Mouse (Mus musculus) left cerebral cortex, adult 11 months (tissue): ENCODE measurements at regions not wholly inside any gene's neighbourhood (a gene's known extent, or its start where the extent isn't known, plus 50 kb on each side); places are given as distances from the start of the nearest gene placed in this dataset.

Experiments
- DNase-seq: peaks from one replicate; pipeline ENCODE4 v3.0.0; 2022; ENCODE audit warnings: low spot score

DNA sequence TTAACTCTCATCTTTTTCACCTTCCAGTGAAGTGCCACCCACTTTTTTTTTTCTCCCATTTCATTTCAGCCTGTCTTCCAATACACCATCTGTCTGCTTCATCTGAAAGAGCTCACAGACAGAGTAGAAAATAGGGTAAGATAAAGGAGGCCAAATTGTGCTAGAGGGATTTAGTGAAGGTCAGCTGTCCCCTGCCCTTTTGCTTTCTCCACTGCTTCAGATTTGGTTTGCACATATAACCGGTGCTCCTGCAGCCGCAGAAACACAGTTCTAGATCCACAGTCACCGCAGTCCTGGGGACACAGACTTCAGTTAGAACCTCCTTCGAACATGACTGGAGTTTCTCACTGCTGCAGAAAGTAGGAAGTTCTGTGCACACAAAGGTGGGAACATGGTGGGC lies 126.4 kb upstream of the Cnr1 start:
- DNase-seq: peak; percentile 4

GRCm38 (mm10) chr4:33798654-33799053 lies 125.7 kb upstream of the Cnr1 start:
- no peak for DNase-seq

DNA sequence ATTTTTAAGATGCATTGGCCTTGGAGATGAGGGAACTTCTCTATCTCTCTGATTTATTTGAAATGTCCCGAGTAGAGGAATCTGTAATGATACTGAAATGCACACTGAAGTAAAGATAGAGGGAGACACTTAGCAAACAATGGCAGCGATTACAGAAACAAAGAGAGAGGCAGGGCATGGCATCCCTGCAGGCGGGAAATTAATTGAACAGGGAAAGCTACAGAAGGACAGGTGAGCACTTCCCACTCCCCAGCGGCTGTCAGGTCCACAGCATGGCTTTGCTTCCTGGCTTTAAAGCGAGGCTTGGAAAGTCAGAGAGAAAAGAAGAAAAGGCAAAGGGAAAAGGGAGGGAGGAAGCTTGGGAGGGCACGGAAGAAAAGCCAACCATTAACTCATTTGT lies 125.3 kb upstream of the Cnr1 start:
- DNase-seq: no peak

GRCm38 (mm10) chr4:33799831-33800230 lies 124.6 kb upstream of the Cnr1 start:
- no peak for DNase-seq

GRCm38 (mm10) chr4:33812338-33812737 lies 112.1 kb upstream of the Cnr1 start:
- no peak for DNase-seq

GRCm38 (mm10) chr4:33823850-33824249 lies 100.5 kb upstream of the Cnr1 start:
- no peak for DNase-seq

- no peak for DNase-seq
Observed at GRCm38 (mm10) chr4:33833134-33833533, 91.3 kb upstream of the Cnr1 start.

GRCm38 (mm10) chr4:33838436-33838835 lies 86.0 kb upstream of the Cnr1 start:
- no peak for DNase-seq

DNA sequence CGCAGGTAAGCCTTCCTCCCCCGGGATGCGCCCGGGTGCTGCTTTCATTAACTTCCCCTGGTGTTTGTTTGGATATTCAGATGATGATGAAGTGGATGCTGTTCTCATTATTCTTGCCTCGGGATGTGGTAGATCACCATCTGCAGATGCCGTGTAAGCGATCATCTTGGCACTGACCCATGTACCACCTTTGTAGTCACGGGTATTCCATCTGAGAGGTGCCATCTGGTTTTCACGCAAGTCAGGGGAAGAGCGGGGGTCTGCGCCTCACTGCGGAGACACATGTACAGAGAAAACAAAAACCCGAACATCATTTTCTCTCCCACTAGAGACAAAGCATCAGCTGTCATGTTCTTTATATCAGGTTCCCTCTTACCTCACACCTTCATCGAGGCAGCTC lies 84.3 kb upstream of the Cnr1 start:
- no peak for DNase-seq

DNA sequence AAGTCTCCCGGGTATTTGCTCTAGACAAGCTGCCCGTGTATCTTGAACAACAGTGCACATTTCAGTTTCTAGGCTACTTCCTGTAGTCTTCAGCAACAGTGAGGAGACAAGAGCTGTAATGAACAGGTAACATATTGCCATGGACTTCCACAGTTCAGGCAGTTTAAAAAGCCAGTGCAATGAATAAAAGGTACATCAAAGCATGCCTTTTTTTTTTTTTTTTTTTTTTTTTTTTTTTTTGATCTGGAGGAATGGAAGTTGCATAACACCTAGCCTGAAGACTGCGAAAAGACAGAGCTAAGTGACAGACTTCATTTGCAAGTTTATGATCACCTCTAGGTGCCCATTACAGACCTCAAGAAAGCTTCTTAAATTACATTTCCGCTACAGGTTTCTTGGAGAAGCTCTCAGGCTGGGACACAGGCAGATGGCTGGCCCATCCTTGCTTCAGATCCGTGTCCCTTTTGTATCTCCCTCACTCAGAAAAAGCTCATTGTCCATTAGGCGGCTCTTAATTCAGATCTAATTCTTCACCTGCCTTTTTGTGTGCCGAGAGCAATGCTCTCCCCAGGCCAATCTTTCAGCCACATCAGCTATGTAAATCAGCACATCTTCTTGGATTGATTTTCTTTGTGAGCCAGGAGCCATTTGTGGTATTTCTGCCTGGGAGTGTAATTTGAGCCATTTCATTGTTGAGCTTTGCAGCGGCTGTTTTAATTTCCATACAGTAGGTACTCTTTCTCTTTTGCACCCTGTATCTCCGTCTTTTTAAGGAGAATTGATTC lies 78.6 kb upstream of the Cnr1 start:
- DNase-seq: no peak

DNA sequence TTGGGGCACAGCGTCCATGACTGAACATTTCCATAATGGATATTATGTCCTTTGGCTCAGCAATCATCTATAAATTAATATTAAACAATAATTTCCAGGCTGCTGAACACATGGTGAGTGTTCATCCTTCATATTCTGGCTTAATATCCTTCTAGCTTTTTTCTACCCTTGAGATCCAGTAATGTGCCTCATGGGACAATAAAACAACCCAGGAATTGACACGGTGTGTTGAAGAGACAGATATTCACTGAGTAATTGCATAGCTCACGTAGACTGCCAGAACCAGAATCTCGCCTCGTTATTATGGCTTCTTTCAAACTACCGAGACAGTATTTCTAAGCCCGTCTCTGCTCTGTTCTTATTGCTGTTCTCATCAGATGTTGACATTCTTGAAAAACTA lies 74.1 kb upstream of the Cnr1 start:
- no peak for DNase-seq

- DNase-seq: peak; percentile 15
Observed at GRCm38 (mm10) chr4:33852294-33852693, 72.1 kb upstream of the Cnr1 start.

DNA sequence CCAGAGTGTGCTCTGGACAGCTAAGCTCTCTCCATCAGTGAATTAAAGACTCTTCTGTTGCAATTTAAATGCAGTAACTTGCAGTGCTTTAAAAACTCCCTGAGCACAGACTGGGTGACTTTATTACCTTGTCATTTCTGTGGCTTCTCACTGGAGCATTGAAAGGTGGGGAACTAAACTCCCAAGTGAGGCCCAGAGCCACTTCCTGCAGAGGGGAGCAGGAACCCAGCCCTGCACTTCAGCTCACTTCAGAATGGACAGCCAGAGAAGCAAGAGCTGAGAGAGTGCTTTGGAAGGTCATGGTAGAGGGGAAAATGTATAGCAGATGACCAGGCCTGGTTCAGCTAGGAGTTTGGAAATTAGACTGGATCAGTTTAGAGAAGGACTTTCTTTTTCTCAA lies 69.3 kb upstream of the Cnr1 start:
- no peak for DNase-seq

- DNase-seq: no peak
Observed at GRCm38 (mm10) chr4:33867126-33867525, 57.3 kb upstream of the Cnr1 start.

DNA sequence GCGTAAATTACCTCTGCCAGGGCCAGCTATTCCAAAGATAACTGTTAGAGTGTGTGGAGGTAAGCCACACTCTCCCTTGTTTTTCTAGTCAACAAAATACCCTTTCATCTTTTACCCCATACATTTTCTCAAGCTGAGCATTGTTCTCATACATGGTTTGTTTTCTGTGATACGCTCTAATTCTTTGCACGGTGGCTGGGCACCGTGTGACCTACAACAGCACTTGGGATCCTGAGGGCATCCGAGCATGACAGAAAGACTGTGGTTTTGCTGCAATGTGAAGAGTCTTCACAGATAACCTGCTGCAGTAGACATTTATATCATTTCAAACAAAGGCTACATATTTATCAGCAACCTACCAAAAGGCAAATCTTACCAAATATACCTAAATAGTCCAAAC lies 55.1 kb upstream of the Cnr1 start:
- no peak for DNase-seq
